Mouse (Mus musculus) spleen, postnatal 36 days (tissue): ENCODE results near the gene Ttc26.
A peak's percentile ranks its signal among the peaks of the same experiment; 100 is the strongest.

Experiments
- DNase-seq, 2 experiments: peaks; one replicate each; pipeline ENCODE4 v3.0.0; 2022; ENCODE audit warnings: low spot score in 2 of 2, mixed read lengths in 1 of 2

Gene Ttc26

DNA sequence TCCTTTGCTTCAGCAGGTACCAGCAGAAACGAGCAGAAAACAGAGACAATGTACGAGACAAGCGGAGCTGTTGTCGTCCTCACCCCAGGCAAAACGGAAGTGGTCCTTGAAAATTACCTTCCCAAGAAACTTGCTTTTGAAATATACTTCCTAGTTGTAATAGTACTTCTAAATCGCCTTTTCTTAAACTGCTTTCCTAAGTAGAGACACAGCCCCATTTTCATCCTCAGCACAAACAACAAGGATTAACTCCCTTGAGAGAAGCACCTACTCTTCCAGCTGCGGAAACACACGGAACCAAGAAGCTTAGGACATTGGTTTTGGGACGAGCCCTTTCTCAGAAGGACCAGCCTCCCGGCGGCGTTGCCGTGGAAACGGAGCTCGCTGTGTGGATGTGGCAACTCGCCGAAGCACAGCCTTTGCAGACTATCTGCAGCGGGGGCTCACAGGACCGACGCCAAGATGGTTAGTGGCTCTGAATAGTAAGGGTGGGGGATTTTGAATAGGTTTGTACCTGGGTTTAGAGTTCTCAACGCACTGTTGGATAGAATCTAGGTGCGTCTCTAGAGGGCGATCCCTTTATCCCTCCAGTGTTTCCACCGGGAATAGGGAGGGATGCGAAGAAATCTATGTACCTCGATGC lies at the start of gene Ttc26:
Ttc26 (plus strand) TSS at position 341 of the 643 bp plus-strand sequence.
- peak; percentile 68 to 75 for DNase-seq

GRCm38 (mm10) chr6:38335264-38335663 lies 46.0 kb upstream of the Ttc26 start:
- no peak for DNase-seq

GRCm38 (mm10) chr6:38337166-38337705 lies 44.0 kb upstream of the Ttc26 start:
- no peak for DNase-seq

GRCm38 (mm10) chr6:38337951-38338350 lies 43.3 kb upstream of the Ttc26 start:
- DNase-seq = no peak

DNA sequence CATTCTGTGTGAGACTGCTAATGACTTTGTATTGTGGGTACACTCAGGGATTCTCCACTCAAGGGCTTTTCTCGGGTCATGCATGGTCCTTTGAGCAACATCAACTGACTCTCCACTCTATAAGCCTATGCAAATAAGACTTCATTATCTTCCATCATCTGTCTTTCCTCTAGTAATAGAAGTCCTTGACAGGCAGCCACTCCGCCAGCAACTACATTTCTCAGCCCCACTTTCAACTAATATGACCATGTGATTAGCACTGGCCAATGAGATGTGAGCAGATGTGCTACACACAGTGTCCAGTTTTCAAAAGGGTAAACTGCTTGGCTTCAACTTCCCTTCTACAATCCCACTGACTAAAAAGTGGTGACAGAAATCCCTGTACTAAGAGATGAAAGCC lies 42.2 kb upstream of the Ttc26 start:
- DNase-seq = no peak

DNA sequence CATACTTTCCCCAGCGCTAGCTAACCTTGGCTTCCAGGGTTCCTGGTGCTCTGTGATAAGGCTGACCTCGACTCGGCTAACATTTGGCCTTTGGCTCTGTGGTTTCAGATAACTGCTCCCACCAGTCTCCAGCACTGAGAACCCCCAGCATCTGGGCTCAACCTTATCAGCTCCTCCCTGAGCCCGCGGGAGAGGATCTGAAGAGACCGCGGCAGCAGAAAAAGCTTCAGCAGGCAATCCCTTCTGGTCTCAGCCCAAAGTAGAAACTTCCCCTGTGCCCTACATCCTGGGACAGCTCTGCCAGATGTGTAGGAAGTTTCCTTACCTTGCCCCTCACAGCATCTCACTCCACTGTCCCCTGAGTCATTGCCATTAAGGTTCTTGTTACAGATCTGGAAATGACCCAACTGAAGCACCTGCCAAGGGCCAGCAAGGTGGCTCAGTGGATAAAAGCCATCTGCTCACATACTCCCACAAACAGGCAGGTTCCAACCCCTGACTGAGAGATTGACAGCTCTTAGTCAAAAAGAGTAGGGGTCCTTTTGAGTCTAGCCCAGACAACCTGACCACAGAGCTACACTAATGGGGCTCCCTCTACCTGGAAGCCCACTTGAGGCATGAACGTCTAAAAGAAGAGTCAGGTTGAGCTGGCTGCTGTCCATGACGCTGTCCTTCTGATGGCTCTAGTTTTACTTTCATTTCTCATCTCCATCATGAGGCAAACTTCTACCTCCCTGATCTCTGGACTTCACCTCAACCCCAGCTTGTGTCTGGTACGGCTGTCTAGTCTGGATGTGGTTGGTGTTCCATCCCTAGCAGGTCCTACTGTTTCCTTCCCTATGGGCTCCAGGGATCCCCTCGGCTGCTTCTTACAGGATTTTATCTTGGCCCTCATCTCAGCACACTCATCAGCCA lies 39.3 kb upstream of the Ttc26 start:
- peak; percentile 52 to 67 for DNase-seq

DNA sequence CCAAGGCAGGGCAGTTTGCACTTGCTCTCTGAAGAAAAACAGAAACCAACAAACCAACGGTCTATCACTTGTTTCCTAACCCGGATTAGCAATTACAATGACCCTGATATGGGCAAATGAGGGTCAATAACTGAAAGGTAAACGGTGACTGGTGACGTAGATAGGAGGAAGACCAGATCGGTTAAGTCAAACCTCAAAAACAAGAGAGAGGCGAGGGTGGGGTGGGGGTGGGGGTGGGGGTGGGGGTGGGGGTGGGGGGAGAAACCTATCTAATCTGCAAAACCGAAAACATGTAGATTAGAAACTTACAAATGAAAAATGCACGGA lies 38.6 kb upstream of the Ttc26 start:
- no peak for DNase-seq

DNA sequence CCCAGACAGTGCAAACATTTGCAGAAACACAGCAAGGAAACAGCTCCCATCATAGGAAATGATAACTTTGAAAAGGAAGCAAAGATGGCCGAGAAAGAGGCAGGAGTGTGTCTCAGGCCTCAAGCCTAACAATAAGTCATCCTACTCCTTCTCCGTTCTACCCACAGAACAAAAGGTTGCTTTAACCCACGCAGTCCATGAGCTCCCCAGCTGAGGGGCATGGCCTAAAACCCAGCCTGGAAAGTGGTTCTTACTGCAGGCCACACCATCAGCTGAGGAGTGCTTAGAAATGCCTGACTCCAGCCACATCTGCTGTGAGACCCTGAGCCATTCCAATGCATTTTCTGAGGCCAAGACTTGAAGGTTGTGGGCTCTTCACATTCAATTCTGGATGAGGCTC lies 37.7 kb upstream of the Ttc26 start:
- DNase-seq = no peak

DNA sequence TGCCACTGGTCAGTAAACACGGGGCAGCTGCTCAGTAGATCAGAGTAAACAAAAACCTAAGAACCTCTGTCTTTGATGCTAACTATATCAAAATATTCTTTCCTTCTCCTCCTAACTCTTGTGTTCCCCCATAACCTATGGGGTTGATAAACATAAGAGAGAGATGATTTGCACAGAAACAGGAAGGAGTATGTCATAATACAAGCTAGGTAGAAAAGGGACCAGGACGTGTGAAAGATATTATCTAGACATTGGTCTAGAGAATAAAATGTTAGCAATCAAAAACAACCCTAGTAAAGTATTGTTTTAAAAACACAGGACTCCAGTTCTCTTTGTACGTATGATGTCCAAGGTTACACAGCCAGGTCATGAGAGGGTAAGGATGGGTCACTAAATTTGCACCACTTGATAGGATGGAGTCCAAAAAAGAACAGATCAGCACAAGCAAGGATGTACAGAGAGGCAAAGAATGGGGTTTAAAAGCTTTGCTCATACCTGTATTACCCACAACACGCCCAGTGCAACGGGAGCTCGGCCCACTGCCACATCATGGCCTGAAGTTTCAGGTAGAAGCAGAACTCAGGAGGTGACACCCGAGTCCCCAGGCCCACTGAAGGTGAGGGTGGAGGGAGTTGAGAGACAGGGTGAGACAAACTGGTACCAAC lies 37.1 kb upstream of the Ttc26 start:
- DNase-seq = no peak

- DNase-seq = peak; percentile 72 to 82
Observed at GRCm38 (mm10) chr6:38345796-38346195, 35.5 kb upstream of the Ttc26 start.

DNA sequence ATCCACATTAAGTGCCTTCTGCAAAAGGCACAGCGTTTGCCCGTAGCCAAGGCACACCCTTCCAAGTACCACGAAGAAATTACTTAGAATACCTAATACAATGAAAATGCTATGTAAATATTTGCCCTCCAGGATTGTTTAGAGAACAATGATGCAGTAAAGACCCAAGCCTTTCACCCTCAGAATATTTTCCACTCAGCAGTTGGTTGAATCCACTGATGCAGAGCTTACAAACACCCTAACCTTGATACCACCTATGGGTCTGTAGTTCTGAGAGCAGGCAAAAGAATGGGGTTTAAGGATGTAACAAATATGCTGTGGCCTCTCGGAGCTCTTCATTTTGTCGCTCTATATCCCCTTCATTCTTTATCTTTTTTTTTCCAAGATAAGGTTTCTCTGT lies 33.4 kb upstream of the Ttc26 start:
- no peak for DNase-seq

DNA sequence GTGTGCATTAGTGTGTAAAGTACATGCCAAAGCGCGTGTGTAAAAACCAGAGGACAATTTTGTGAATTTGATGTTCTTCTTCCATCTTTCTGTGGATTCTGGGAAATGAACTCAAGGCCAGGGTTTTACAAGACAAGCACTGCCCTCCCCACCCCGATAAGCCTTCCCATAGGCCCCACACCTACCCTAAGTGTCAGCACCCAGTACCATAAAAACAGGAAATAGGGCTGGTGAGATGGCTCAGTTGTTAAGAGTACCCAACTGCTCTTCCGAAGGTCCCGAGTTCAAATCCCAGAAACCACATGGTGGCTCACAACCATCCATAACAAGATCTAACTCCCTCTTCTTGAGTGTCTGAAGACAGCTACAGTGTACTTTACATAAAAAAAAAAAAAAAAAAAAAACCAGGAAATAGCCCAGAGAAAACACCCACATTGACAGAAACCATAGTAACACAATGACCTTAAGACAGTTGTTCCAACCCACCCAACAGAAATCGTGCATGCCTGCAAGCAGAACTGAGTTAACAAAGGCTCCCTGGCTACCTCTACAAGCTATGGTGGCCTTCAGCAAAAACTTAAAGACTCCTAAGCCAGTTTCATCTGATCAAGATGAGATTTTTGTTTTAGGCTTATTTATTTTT lies 32.3 kb upstream of the Ttc26 start:
- no peak for DNase-seq

GRCm38 (mm10) chr6:38349806-38350205 lies 31.5 kb upstream of the Ttc26 start:
- DNase-seq = no peak

GRCm38 (mm10) chr6:38351930-38352329 lies 29.3 kb upstream of the Ttc26 start:
- DNase-seq = peak in 1 of 2 experiments; percentile 34

DNA sequence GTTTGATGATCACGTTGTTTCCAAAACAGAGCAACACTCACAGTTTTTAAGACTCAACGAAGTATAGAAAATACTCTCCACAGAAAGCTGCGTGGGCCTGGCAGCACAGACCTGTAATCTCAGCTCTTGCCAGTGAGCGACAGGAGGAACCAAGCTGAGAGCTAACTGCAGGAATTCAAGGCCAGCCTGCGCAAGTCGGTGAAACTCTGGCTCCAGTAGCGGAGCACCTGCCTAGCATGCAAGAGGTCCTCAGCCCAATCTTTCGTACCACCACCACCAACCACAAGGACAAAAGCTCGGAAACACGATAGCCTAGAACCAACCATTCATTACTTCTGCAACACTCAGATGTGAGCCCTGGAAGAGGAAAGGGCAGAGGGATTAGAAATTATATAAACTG lies 28.8 kb upstream of the Ttc26 start:
- DNase-seq = peak in 1 of 2 experiments; percentile 31

DNA sequence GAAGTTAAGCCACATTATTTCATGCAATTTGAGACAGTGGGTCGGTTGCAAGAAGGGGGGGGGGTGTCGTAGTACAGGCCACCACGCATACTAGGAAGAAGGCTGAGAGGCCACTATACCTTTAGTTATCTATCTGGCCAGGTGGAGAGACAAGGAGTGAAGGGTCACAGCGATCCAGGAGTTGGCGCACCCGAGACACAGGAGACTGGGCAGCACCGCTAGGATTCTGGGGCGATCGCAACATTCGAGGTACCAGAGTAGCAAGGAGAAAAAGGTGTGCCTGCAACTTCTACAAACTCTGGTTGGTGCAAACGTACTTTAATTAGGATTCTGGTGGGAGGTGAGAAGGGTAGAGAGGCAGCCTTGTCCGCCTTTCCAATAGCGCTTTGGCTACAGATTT lies 28.1 kb upstream of the Ttc26 start:
- no peak for DNase-seq

- DNase-seq = peak; percentile 91 to 94
Observed at GRCm38 (mm10) chr6:38353811-38354722, 27.2 kb upstream of the Ttc26 start, which contains the start of gene Zc3hav1. Gene Zc3hav1 (minus strand): TSS chr6:38354603.

DNA sequence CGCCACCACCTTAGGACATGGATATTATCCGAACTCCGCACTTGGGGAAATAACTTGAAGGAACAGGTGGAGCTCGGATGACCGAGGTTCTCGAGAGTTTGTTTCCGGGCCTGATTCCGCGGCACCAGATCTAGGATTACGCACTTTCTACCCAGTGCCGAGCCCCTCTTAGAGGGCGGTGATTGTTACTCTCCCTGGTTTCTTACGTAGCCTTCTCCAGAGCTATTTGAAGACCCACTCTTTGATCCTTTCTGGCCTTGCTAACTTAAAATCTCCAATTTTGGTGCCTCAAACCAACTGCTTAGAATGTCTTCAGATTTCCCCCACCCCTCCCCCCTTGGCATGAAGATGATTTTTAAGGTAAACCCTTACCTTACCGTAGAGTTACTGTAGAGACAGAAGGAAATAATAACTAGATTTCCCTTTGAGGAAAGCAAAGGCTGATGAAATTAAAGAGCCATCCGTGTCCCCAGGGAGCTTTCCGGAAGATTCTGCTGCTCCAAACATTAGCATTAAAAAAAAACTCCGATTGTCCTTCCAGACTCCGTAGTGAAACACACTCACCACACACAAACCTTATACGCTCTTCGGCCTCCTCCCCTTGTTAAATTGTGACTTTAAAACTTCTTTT lies 26.4 kb upstream of the Ttc26 start:
- no peak for DNase-seq

DNA sequence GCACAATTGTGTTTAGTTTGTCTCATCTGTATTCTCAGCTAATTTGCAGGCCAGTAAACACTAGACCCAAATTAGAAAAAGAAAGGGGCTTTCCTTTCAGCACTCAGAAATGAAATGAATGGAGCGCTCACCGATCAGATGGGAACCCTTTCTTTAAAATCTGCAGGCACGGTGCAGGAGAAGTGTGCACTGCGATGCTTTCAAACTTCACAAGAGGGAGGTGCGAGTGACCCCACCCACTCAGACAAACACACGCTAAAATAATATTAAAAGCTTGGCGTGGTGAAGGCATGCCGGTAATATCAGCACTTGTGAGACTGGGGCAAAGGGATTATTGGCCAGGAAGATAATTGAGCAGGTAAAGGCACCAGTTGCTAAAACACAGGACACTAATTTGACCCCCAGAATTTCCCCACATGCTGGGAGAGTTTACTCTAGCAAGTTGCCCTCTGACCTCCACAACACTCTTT lies 25.9 kb upstream of the Ttc26 start:
- peak in 1 of 2 experiments; percentile 37 for DNase-seq

DNA sequence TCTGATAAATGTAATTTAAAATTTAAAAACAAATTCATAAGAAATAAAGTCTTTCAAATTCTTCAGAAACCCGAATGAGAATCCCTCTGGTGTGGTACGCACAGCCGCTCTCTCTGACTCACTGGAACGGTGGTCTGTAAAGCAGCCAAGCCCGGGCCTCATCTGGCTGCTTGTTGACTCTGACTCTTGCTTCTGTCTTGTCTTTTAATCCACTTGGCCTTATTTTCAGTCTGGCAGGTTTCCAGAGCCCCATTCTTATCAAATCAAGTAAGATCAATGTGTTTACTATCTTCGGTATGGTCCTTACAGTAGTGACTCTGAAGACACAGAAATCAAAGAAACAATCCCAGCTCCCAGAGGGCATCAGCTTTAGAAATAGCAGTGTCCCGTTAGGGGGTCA lies 25.4 kb upstream of the Ttc26 start:
- no peak for DNase-seq
